Mouse (Mus musculus): ENCODE results near the gene Wdr70. TPM values are rescaled to one million over a fixed set of nuclear protein-coding genes. Genes with fewer than 3 reads are reported as not detected.

Gene Wdr70
- polyA plus RNA-seq, 1 experiment: 13.3 TPM

DNA sequence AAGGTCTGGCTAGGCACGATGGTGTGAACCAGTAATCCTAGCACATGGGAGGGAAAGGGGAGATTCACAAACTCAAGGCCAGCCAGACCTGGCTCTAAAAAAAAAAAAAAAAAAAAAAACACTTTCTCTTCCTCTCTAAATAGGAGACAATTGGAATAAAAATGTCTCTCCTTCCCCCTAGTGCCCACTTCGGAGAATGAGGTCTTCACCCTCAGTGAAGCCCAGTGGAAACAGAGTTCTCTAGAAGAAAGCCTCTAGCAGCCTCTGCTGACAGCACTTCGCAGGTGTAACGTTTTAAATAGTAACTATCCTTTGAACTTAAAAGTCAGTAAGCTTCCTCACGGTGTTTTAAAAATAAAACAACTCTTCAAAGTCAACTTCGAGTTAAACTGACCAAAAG is 33.8 kb downstream of the Wdr70 start:
- no peak overlapping the region for H3K4me3 ChIP-seq (replicated peaks; ENCODE audit: control insufficient read depth, low read depth, low read length)
- TF ChIP-seq CTCF (IDR thresholded peaks at IDR 0.05; ENCODE audit: control insufficient read depth, insufficient read depth, low read length) (no peak), POLR2A (IDR thresholded peaks at IDR 0.05; ENCODE audit: borderline replicate concordance, control insufficient read depth, low read depth, low read length) (no peak)
- WGBS: 76% methylated on average over 6 of the region's 6 CpGs
- H3K27ac ChIP-seq (ENCODE audit: control insufficient read depth, insufficient read depth, low read depth, low read length, poor library complexity): no peak overlapping the region
- no peaks in the 10 kb centered on the region; the same call in 1 of the 2 replicates for H3K4me1 ChIP-seq (ENCODE audit: control insufficient read depth, insufficient read depth, low read length)

DNA sequence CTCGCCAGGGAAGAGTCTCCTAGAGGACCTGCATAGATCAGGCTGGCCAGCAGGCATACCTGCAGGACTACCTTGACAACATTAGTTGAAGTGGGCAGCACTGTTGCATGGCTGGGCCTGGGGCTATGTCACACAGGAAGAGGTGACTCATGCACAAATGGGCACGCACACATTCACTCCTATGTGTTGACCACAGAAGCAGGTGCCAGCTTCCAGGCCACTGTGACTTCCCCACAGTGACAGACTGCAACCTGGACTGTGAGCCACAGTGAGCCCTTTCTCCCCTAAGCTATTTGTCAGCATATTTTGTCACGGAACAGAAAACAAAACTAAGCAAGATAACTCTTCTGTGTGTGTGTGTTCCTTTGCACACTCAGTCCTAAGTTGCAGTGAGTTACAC is 47.8 kb downstream of the Wdr70 start:
- no peak for TF ChIP-seq CTCF (IDR thresholded peaks at IDR 0.05; ENCODE audit: control insufficient read depth, insufficient read depth, low read length)
- TF ChIP-seq POLR2A (IDR thresholded peaks at IDR 0.05; ENCODE audit: borderline replicate concordance, control insufficient read depth, low read depth, low read length): no peak
- no peaks in the 10 kb centered on the region; the same call in 1 of the 2 replicates for H3K4me1 ChIP-seq (ENCODE audit: control insufficient read depth, insufficient read depth, low read length)
- 66% methylated on average over 3 of the region's 3 CpGs for WGBS
- H3K4me3 ChIP-seq (replicated peaks; ENCODE audit: control insufficient read depth, low read depth, low read length): no peak overlapping the region
- H3K27ac ChIP-seq (ENCODE audit: control insufficient read depth, insufficient read depth, low read depth, low read length, poor library complexity): no peak overlapping the region

DNA sequence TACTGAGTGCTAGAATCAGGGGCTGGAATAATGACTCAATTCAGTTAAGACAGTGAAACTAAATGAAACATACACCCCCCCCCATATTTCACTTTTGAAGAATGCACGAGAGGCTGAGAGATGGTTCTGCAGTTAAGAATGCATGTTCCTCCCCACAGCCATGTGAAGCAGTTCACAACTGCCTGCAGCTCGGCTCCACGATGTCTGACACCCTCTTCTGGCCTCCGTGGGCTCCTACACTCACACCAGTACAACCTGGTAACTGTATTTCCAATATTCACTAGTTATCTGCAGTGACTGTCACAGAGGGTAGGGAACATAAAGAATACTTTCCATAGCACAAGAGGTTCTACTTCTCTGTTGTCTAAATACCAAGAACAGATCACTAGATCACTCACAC is 59.2 kb downstream of the Wdr70 start:
- Histone ChIP-seq H3K4me3 (replicated peaks; ENCODE audit: control insufficient read depth, low read depth, low read length) (no peak overlapping the region), H3K27ac (ENCODE audit: control insufficient read depth, insufficient read depth, low read depth, low read length, poor library complexity) (no peak overlapping the region), H3K4me1 (ENCODE audit: control insufficient read depth, insufficient read depth, low read length) (no peaks in the 10 kb centered on the region)
- TF ChIP-seq POLR2A (IDR thresholded peaks at IDR 0.05; ENCODE audit: borderline replicate concordance, control insufficient read depth, low read depth, low read length) (no peak), CTCF (IDR thresholded peaks at IDR 0.05; ENCODE audit: control insufficient read depth, insufficient read depth, low read length) (no peak)
- WGBS: 77% methylated on average over 4 of the region's 4 CpGs

DNA sequence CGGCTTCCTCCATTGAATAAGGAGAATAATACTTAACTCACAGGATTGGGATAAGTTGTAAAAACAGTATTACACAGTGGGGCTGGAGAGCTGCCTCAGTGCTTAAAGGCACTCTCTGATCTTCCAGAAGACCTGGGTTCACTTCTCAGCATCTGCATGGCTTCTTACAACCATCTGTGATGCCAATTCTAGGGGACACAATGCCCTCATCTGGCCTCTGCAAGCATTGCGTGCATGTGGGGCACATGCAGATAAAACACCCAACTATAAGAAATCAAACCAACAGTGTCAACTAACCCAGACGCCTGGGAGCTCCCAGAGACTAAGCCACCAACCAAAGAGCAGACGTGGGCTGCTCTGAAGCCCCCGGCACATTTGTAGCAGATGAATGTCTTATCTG is 60.6 kb downstream of the Wdr70 start:
- WGBS: 92% methylated on average over 5 of the region's 5 CpGs
- Histone ChIP-seq H3K4me3 (replicated peaks; ENCODE audit: control insufficient read depth, low read depth, low read length) (no peak overlapping the region), H3K27ac (ENCODE audit: control insufficient read depth, insufficient read depth, low read depth, low read length, poor library complexity) (no peak overlapping the region), H3K4me1 (ENCODE audit: control insufficient read depth, insufficient read depth, low read length) (no peaks in the 10 kb centered on the region)
- no peak for TF ChIP-seq POLR2A (IDR thresholded peaks at IDR 0.05; ENCODE audit: borderline replicate concordance, control insufficient read depth, low read depth, low read length)
- TF ChIP-seq CTCF (IDR thresholded peaks at IDR 0.05; ENCODE audit: control insufficient read depth, insufficient read depth, low read length): no peak

DNA sequence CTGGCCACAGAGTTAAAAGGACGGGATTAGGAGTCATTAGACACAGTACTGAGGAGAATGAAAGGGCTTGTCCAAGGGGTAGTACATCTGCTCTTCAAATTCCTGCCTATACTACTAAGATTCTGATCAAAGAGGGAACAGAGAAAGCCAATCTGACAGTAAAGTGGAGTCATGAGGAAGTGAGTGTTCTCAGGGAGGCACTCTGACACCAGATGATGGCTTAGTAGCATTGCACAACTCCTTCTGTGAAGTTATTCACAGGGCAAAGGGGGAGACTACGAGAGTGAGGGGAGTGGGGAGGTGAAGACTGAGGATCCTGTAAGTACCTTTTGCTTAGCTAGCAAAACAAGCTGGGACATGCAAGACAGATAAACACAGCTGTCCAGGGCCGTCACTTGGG is 61.2 kb downstream of the Wdr70 start:
- no peaks in the 10 kb centered on the region for H3K4me1 ChIP-seq (ENCODE audit: control insufficient read depth, insufficient read depth, low read length)
- H3K4me3 ChIP-seq (replicated peaks; ENCODE audit: control insufficient read depth, low read depth, low read length): no peak overlapping the region
- TF ChIP-seq POLR2A (IDR thresholded peaks at IDR 0.05; ENCODE audit: borderline replicate concordance, control insufficient read depth, low read depth, low read length) (no peak), CTCF (IDR thresholded peaks at IDR 0.05; ENCODE audit: control insufficient read depth, insufficient read depth, low read length) (no peak)
- H3K27ac ChIP-seq (ENCODE audit: control insufficient read depth, insufficient read depth, low read depth, low read length, poor library complexity): no peak overlapping the region
- WGBS: 69% methylated on average over 3 of the region's 3 CpGs

DNA sequence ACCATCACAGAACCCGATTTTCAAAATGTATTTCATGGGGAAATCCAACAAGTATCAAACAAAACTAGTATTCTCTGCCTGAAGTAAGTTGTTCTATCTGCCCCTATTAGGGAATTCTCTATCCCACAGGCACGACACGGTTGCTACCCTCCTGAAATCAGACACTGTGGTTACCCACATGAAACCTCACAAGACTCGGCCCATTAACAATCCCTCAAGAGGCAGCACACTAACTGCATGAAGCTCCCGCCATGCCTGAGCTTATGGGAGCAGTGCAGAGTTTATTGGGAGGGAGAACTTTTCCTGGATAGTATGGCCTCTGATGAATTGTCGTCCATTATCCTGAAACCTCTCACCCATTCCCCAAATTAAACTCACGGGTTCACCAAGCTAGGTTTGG is 67.8 kb downstream of the Wdr70 start:
- Histone ChIP-seq H3K27ac (ENCODE audit: control insufficient read depth, insufficient read depth, low read depth, low read length, poor library complexity) (no peak overlapping the region), H3K4me1 (ENCODE audit: control insufficient read depth, insufficient read depth, low read length) (no peaks in the 10 kb centered on the region), H3K4me3 (replicated peaks; ENCODE audit: control insufficient read depth, low read depth, low read length) (no peak overlapping the region)
- TF ChIP-seq POLR2A (IDR thresholded peaks at IDR 0.05; ENCODE audit: borderline replicate concordance, control insufficient read depth, low read depth, low read length) (no peak), CTCF (IDR thresholded peaks at IDR 0.05; ENCODE audit: control insufficient read depth, insufficient read depth, low read length) (no peak)
- 71% methylated on average over 7 of the region's 7 CpGs for WGBS

DNA sequence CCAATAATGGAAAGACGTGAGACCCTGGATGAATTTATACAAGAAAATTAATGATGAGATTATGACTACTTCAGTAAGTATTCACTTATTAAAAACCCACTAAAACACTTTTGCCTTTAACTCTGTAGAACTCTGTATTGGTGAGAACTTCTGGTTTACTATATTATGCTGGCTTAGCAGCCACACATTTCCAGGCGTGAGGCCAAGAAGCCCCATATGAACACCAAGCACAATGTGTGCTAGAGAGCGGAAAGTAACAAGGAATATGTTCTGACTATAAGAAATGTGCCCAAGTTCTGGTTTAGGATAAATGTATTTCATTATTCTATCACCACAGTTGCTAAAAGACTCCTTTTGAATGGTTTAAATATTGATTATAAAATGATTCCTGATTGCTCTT is 68.4 kb downstream of the Wdr70 start:
- TF ChIP-seq POLR2A (IDR thresholded peaks at IDR 0.05; ENCODE audit: borderline replicate concordance, control insufficient read depth, low read depth, low read length): no peak
- TF ChIP-seq CTCF (IDR thresholded peaks at IDR 0.05; ENCODE audit: control insufficient read depth, insufficient read depth, low read length): no peak
- Histone ChIP-seq H3K27ac (ENCODE audit: control insufficient read depth, insufficient read depth, low read depth, low read length, poor library complexity) (no peak overlapping the region), H3K4me3 (replicated peaks; ENCODE audit: control insufficient read depth, low read depth, low read length) (no peak overlapping the region), H3K4me1 (ENCODE audit: control insufficient read depth, insufficient read depth, low read length) (no peaks in the 10 kb centered on the region)
- WGBS: 85% methylated on average over 3 of the region's 3 CpGs

DNA sequence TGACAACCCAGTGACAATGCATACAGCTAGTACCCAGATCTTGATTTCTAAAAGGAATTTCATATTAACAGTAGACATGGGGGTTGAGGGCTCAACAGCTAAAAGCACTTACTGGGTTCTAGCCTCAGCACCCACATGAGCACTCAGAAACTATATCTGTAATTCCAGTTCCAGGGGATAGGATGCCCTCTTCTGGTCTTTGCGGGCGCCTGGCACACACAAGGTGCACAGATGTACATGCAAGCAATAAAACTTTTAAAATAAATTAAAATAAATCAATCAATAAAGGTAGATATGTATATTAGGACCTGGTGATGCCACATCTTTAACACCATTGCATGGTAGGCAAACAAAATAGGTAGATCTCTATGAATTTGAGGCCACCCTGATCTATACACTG is 71.5 kb downstream of the Wdr70 start:
- 87% methylated on average over 2 of the region's 2 CpGs for WGBS
- Histone ChIP-seq H3K4me3 (replicated peaks; ENCODE audit: control insufficient read depth, low read depth, low read length) (no peak overlapping the region), H3K4me1 (ENCODE audit: control insufficient read depth, insufficient read depth, low read length) (no peaks in the 10 kb centered on the region), H3K27ac (ENCODE audit: control insufficient read depth, insufficient read depth, low read depth, low read length, poor library complexity) (no peak overlapping the region)
- TF ChIP-seq POLR2A (IDR thresholded peaks at IDR 0.05; ENCODE audit: borderline replicate concordance, control insufficient read depth, low read depth, low read length) (no peak), CTCF (IDR thresholded peaks at IDR 0.05; ENCODE audit: control insufficient read depth, insufficient read depth, low read length) (no peak)

DNA sequence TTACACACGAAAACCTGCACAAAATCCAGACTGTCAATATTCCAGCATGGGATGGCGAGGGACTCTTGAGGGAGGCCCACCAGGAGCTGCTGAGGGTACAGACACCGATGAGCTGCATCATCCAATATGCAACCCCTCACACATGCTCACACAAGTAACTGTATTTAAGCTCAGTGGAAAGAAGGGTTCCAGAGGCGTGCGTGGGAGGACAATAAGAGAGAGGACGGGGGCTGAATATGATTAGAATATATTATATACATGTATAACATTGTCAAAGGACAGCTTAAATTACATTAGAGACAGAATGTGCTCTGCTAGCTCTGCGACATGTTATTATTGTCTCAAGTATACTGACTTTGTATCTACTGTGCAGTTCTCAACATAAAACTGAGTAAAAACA is 87.6 kb downstream of the Wdr70 start:
- 86% methylated on average over 7 of the region's 7 CpGs for WGBS
- Histone ChIP-seq H3K27ac (ENCODE audit: control insufficient read depth, insufficient read depth, low read depth, low read length, poor library complexity) (no peak overlapping the region), H3K4me3 (replicated peaks; ENCODE audit: control insufficient read depth, low read depth, low read length) (no peak overlapping the region), H3K4me1 (ENCODE audit: control insufficient read depth, insufficient read depth, low read length) (no peaks in the 10 kb centered on the region)
- TF ChIP-seq POLR2A (IDR thresholded peaks at IDR 0.05; ENCODE audit: borderline replicate concordance, control insufficient read depth, low read depth, low read length): no peak
- no peak for TF ChIP-seq CTCF (IDR thresholded peaks at IDR 0.05; ENCODE audit: control insufficient read depth, insufficient read depth, low read length)

Data from bone marrow, adult 2 months (tissue).